Comparison of ENCODE assay signal across 8 mouse cellular contexts in genomic region chr7:122670873-122671641, GRCm38 (mm10). TPM values are rescaled to one million over a fixed set of nuclear protein-coding genes. Genes with fewer than 3 reads are reported as not detected.
DNase-seq lines count a peak whose midpoint lies in the region; ATAC-seq lines count a peak whose summit lies in the region.

No protein-coding gene starts in this region.

- no peaks in the 10 kb centered on the region for H3K4me1 ChIP-seq in intestine, embryonic 16.5 days (ENCODE audit: control insufficient read depth, insufficient read depth, low read length)

- H3K4me3 ChIP-seq in intestine, embryonic 16.5 days (ENCODE audit: low read length), result no peak overlapping the region

- H3K9me3 ChIP-seq in intestine, embryonic 16.5 days (ENCODE audit: control insufficient read depth, low read length), result no peaks in the 10 kb centered on the region

- ATAC-seq in granulocyte monocyte progenitor cell, adult 5-6 weeks (replicated peaks; ENCODE audit: poor library complexity, severe bottlenecking), result peak; percentile 100
- ATAC-seq in intestine, embryonic 16.5 days, result peak; percentile 90

- H3K36me3 ChIP-seq in intestine, embryonic 16.5 days (ENCODE audit: control insufficient read depth, insufficient read depth, low read length), result no peaks in the 10 kb centered on the region

- no peak overlapping the region for H3K4me2 ChIP-seq in intestine, embryonic 16.5 days (ENCODE audit: low read depth, low read length)

- H3K27me3 ChIP-seq in intestine, embryonic 16.5 days (replicated peaks; ENCODE audit: control insufficient read depth, insufficient read depth, low read length), result peaks cover 4% of the 10 kb centered on the region; the same call in 1 of the 2 replicates

- H3K9ac ChIP-seq in intestine, embryonic 16.5 days (ENCODE audit: low read depth, low read length), result no peak overlapping the region

- intact Hi-C loops in left cerebral cortex, postnatal 25 days (cut with DNase I), result loop anchor here (2.0 to 5.0 kb wide), 7 partner anchors 22 to 251 kb away; no protein-coding TSS in a partner anchor

- 11% methylated on average over 42 of the region's 45 CpGs for WGBS in intestine, embryonic 16.5 days

- peak; percentile 87 for DNase-seq in adrenal gland, adult 2 months
- peak; percentile 90 for DNase-seq in embryo, embryonic 11.5 days (ENCODE audit: low read depth, low spot score)
- peak; percentile 77 to 90 for DNase-seq in left cerebral cortex, postnatal 25 days (ENCODE audit: low spot score in 2 of 2)
- DNase-seq in mesoderm, embryonic 11.5 days (ENCODE audit: low read depth, low spot score), result peak; percentile 97
- DNase-seq in right cerebral cortex, postnatal 4 days, result peak; percentile 81
- peak; percentile 81 for DNase-seq in yolk sac, embryonic 10.5 days (ENCODE audit: low spot score)

- no peak overlapping the region for H3K27ac ChIP-seq in intestine, embryonic 16.5 days (ENCODE audit: low read length)

RNA-seq across cellular contexts. Expression of gene Cacng3, which starts 0.8 kb away (rescaled TPM):
- 1 to 10 TPM; 1.3 to 2.2 TPM for total RNA-seq in adrenal gland, adult 2 months (2021)
- polyA plus RNA-seq in adrenal gland, adult 2 months (2012; rRNA removed), result 0.42 and 0.51 TPM in 2 replicates
- total RNA-seq in granulocyte monocyte progenitor cell, adult 5-6 weeks (2014; fragmentation: Nextera tagmentation), result not detected in 2 replicates
- not detected in 2 replicates for total RNA-seq in granulocyte monocyte progenitor cell, adult 5-6 weeks (2017)
- 0.06 and 0.12 TPM in 2 replicates for polyA plus RNA-seq in intestine, embryonic 16.5 days (2015; fragmentation: Nextera tagmentation; extraction: Ambion mirVana)
- total RNA-seq in left cerebral cortex, postnatal 25 days (2021), result 100 to 1,000 TPM; 151 to 158 TPM

Comparison
In these comparisons a context has a peak if more than half of its experiments do, and no peak if none do; other contexts are left out.
1. RNA of gene Cacng3, which starts 0.8 kb away (total RNA-seq): 151 to 158 TPM in left cerebral cortex, postnatal 25 days; 1.3 to 2.2 TPM in adrenal gland, adult 2 months and not detected in granulocyte monocyte progenitor cell, adult 5-6 weeks; every median in the first group is over 10 times any median in the second.
2. Peak in every context shown above with its lines, with median percentiles within 50 percentile points of each other: DNase-seq.